Mouse (Mus musculus) B cell, adult 62 days (primary cell): ENCODE data around the gene Pde8b. TPM values are rescaled to one million over a fixed set of nuclear protein-coding genes. Genes with fewer than 3 reads are reported as not detected.

Experiments used
- total RNA-seq: library from RNA; stranded (reverse); gene quantifications from 4 replicates; pipeline ENCODE4 v1.2.4, GENCODE M21; 2023

Gene Pde8b
- 0.42 TPM in 1 of 4 replicates, not detected in the others for total RNA-seq

DNA sequence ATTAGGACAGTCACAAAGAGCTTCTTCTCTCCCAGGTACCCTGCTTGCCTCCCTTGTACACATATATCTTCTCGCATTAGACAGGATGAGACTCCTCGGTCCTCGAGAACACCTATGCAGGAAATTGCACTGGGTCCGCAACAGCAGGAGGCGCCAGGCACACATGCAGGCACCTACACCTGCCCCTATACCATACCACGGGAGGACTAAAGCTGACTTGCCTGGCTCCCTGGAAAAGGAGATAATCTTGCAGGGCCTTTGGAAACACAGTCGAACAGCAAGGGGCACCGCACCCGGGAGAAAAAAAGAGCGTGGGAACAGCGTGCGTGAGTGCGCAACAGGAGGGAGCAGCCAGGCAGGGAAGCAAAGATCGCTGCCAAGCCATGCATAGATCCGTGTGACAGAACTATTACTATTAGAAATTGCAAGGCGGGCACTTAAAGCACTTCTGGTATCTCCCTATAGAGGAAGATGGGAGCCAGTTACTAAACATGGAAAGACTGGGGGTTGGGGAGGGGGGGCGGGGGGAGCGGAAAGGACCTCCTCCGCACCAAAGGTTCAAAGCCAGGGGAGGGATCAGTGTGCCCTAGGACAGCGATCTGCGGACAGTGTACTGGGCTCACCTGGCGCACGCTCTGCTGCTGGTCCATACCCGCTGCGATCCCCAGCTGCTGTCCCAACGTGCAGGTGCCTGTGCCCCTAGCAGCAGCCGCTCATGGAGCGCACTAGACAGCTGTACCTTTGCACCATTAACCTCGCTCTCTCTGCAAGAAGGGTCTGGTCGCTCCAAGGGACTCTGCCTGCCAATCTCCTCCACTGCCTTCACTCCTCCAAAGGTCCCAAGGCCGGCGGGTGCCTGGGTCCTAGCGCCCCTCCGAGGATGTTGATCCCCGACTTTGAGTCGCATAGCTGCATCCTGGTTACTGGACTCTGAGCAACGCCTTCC, at the start of gene Pde8b:
Gene Pde8b (minus strand): TSS at position 826 of the 946 bp plus-strand sequence.

DNA sequence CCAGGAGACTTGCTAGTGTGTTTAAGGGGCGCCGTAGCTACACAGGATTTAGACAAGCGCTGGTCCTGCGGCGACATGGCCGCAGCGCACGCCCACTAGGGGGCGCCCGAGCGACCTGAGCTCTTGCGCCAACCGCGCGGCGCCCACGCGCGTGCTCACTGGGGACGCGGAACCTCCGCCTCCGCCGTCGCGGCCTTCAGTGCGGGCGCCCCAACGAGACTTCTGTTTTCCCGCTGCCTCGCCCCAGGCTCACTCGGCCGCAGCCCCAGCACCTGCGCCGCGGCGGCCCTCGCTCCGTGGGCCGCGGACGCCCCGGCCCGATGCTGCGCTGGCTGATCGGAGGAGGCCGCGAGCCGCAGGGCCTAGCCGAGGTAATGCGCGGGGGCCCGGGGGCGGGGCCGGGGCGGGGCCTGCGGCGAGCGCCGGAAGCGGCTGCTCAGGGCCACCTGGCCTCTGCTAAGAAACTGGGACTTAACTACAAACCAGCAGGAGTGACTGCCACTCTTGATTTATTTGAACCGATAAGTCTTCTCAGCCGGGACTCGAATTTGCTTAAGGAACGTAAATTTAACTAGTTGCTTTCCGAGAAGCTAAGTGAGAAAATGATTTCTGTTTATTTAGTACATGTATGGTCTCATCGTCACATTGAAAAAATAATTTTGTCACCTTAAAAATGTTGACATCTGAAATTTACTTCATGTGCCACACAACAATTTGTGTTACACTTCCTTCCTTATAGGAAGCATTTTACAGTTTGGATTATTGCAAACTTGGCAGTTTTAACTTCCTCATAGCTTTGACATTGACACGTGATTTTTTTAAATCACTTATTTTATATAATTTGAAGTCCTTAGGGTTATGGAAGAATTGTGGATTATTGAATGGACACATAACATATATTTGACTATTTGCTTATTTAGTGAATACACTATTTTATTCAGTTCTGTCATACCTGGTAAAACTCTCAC, 273.6 kb downstream of the Pde8b start, which contains the start of gene Wdr41:
Gene Wdr41 (plus strand): TSS at position 126 of the 968 bp plus-strand sequence.

Other genes with a start within 250 kb of the Pde8b start
- 30.8 to 33.5 TPM (median 31.3 TPM) in 4 replicates for gene Zbed3, start 73.3 kb upstream of the Pde8b start, total RNA-seq
- 45.8 to 49.7 TPM (median 47.6 TPM) in 4 replicates for gene Aggf1, start 125.0 kb upstream of the Pde8b start, total RNA-seq
- not detected in 4 replicates for gene Crhbp, start 194.6 kb upstream of the Pde8b start, total RNA-seq
- not detected in 4 replicates for gene S100z, start 228.4 kb upstream of the Pde8b start, total RNA-seq